ENCODE assay signal across 11 mouse cellular contexts in the genomic region with DNA sequence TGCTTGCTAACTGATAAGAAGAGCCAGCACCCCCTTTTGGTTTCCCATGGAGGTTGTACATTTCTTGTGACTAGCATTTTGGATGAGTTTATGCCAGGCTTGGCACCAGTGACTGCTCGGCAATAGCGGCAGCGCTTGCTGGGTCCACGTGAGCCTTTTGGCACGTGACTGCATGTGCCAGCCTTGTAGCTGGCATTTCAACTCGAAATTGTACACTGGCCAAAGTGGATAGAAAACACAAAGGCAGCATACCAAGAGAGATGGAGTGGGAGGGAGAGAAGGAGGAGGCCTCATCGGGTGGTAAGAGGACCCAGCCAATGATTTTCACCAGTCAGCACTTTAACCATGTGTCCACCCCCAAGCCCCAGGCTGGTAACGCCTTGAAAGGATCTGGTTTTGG. TPM values are rescaled to one million over a fixed set of nuclear protein-coding genes. Genes with fewer than 3 reads are reported as not detected.
DNase-seq lines count a peak whose midpoint lies in the region; TF ChIP-seq lines count a peak whose summit lies in the region.
"Had no signal": no experiment of that assay in that cellular context is flagged by ENCODE, and none has a peak within 500 bp of the region (broad histone marks: within the 10 kb centered on the region; RNA-seq: fewer than 3 reads in every experiment).

No protein-coding gene starts in this region.

- no peak overlapping the region for H3K27ac ChIP-seq in CH12.LX (ENCODE audit: insufficient read depth, low read depth)
- H3K27ac ChIP-seq in gastrocnemius, adult 2 months: no peak overlapping the region
- H3K27ac ChIP-seq: macrophage had no signal

- no peak overlapping the region for H3K4me2 ChIP-seq in CH12.LX (ENCODE audit: insufficient read depth, low read depth, poor library complexity, severe bottlenecking)

- no peak for TF ChIP-seq EP300 in CH12.LX (IDR thresholded peaks at IDR 0.05; ENCODE audit: low read length)

- dilution Hi-C loops in CH12.LX (cut with MboI; ENCODE audit: extremely low pct_ligation_motif_present, extremely low pct_unique_long_range_greater_than_20kb, low sequenced_read_pairs): no loop called here

- no peak for TF ChIP-seq RAD21 in CH12.LX (IDR thresholded peaks at IDR 0.05; ENCODE audit: low read depth, low read length)

- in situ Hi-C loops in CH12.LX (cut with MboI; ENCODE audit: low pct_ligation_motif_present, low pct_unique_long_range_greater_than_20kb, low sequenced_read_pairs): no loop called here

- no peaks in the 10 kb centered on the region for H3K36me3 ChIP-seq in CH12.LX (replicated peaks in 1 of 2; ENCODE audit: control insufficient read depth in 1 of 2, insufficient read depth in 1 of 2, low read length in 1 of 2)

- H3K9me3 ChIP-seq in CH12.LX (replicated peaks; ENCODE audit: low read length): no peaks in the 10 kb centered on the region

- no peak for TF ChIP-seq POLR2A in CH12.LX (IDR thresholded peaks at IDR 0.05; ENCODE audit: low read depth, low read length)

- no peak overlapping the region for H3K9ac ChIP-seq in CH12.LX (ENCODE audit: insufficient read depth, low read depth)

- H3K27me3 ChIP-seq in CH12.LX (replicated peaks): no peaks in the 10 kb centered on the region

- intact Hi-C loops in gastrocnemius, adult 2 months (cut with DNase I): no loop called here

- H3K79me2 ChIP-seq in CH12.LX (replicated peaks; ENCODE audit: control insufficient read depth, extremely low read depth, insufficient read depth, poor library complexity, severe bottlenecking): no peaks in the 10 kb centered on the region

- peak; percentile 36 to 73 for DNase-seq in adrenal gland, adult (ENCODE audit: inconsistent age in 2 of 2, low spot score in 1 of 2)
- DNase-seq in adrenal gland, postnatal 4 days (ENCODE audit: low spot score in 2 of 2): no peak
- DNase-seq in CH12.LX (ENCODE audit: extremely low read depth): no peak
- DNase-seq in fat pad, adult 2 months (ENCODE audit: extremely low read depth, low read depth, low spot score): peak; percentile 42
- peak; percentile 39 for DNase-seq in left cerebral cortex, adult 11 months (ENCODE audit: low spot score)
- DNase-seq in right cerebral cortex, postnatal 10 days (ENCODE audit: low spot score in 2 of 2): peak; percentile 78 to 84
- DNase-seq in gastrocnemius, adult 2 months: no peak
- DNase-seq in embryo, embryonic 11 days: no peak

- no peak for TF ChIP-seq CTCF in CH12.LX (conservative IDR thresholded peaks at IDR 0.05 in 1 of 2, IDR thresholded peaks at IDR 0.05 in 1 of 2; ENCODE audit: low read depth in 2 of 2, low read length in 2 of 2)
- TF ChIP-seq CTCF in gastrocnemius, adult 2 months (IDR thresholded peaks at IDR 0.05): no peak

- H3K4me1 ChIP-seq in CH12.LX (ENCODE audit: control insufficient read depth in 1 of 2, insufficient read depth in 2 of 2): peaks cover 0 to 2% of the 10 kb centered on the region in 2 experiments; a peak in 2 of 4 replicates

- no peak overlapping the region for H3K4me3 ChIP-seq in CH12.LX (replicated peaks in 1 of 3; ENCODE audit: low read depth in 2 of 3, low read length in 2 of 3, poor library complexity in 1 of 3)
- H3K4me3 ChIP-seq in gastrocnemius, adult 2 months: no peak overlapping the region

TF ChIP-seq in CH12.LX, 34 proteins besides CTCF, POLR2A, EP300 and RAD21:
- TF ChIP-seq TCF12 (IDR thresholded peaks at IDR 0.05; ENCODE audit: low read depth, low read length) (no peak), BHLHE40 (IDR thresholded peaks at IDR 0.05; ENCODE audit: low read depth, low read length) (peak; percentile 36; the same call in 1 of the 2 replicates), E2F4 (IDR thresholded peaks at IDR 0.05; ENCODE audit: insufficient replicate concordance, low read depth, low read length) (no peak), GABPA (IDR thresholded peaks at IDR 0.05; ENCODE audit: insufficient replicate concordance, low read depth, low read length) (no peak), TBP (conservative IDR thresholded peaks at IDR 0.05; ENCODE audit: low read depth, low read length) (no peak)

RNA-seq across cellular contexts. Expression of a gene that starts 34.4 kb away (rescaled TPM):
- total RNA-seq in adrenal gland, postnatal 4 days (2021): not detected
- total RNA-seq in CH12.LX (2012; rRNA removed) (not detected in 2 replicates), CH12.LX (2014; rRNA removed) (not detected in 2 replicates)
- polyA plus RNA-seq in CH12.LX (2012; ENCODE audit: insufficient read length, low read depth): not detected in 2 replicates
- total RNA-seq in gastrocnemius, adult 2 months (2021): not detected
- polyA plus RNA-seq: heart, postnatal 0 days; macrophage; stomach, embryonic 16.5 days had no signal

Comparison
In these comparisons a context has a peak if more than half of its experiments do, and no peak if none do; other contexts are left out.
1. DNase-seq: peak in adrenal gland, adult (2 of 2), fat pad, adult 2 months (single experiment), left cerebral cortex, adult 11 months (single experiment) and right cerebral cortex, postnatal 10 days (2 of 2); none in adrenal gland, postnatal 4 days (0 of 2), CH12.LX (single experiment), gastrocnemius, adult 2 months (single experiment) and embryo, embryonic 11 days (single experiment).